Mouse (Mus musculus) left cerebral cortex, adult 18-20 months (tissue): Measurements from ENCODE around the gene Tmem100. TPM values are rescaled to one million over a fixed set of nuclear protein-coding genes. Genes with fewer than 3 reads are reported as not detected.

Experiments
- DNase-seq, 2 experiments: peaks; one replicate each; pipeline ENCODE4 v3.0.0; 2021 to 2022; ENCODE audit warnings: low spot score in 2 of 2, mixed read lengths in 1 of 2
- long read RNA-seq, 2 experiments: library from polyadenylated mRNA; stranded (forward); transcript quantifications; one replicate each; pipeline ENCODE4 v2.0.0; 2021
- total RNA-seq, 2 experiments: library from RNA; stranded (reverse); gene quantifications; 2 replicates each; pipeline ENCODE4 v1.2.3; 2021

The Tmem100 gene
- 10 to 100 TPM; 12.3 to 18.2 TPM for total RNA-seq
- long read RNA-seq, experiment 1, transcript Tmem100-201 (3 exons, 1,767 nt): major isoform, 27 of 31 reads
- long read RNA-seq, experiment 1, partial matches to known transcripts: 2 of 31 reads
- long read RNA-seq, experiment 1, other reads (novel, unspliced or antisense): 2 of 31 reads
- long read RNA-seq, experiment 2, transcript Tmem100-201 (3 exons, 1,767 nt): major isoform, 21 of 24 reads
- long read RNA-seq, experiment 2, partial matches to known transcripts: 3 of 24 reads
- long read RNA-seq, experiment 2, other reads (novel, unspliced or antisense): 0 of 24 reads

GRCm38 (mm10) chr11:90029841-90030398 lies at the start of gene Tmem100:
Gene Tmem100, plus strand, starts transcription at chr11:90030348.
- no peak for DNase-seq

- DNase-seq: no peak
Observed at GRCm38 (mm10) chr11:89982918-89983317, 47.2 kb upstream of the Tmem100 start.

- DNase-seq: no peak
Observed at GRCm38 (mm10) chr11:89984436-89984835, 45.7 kb upstream of the Tmem100 start.

DNA sequence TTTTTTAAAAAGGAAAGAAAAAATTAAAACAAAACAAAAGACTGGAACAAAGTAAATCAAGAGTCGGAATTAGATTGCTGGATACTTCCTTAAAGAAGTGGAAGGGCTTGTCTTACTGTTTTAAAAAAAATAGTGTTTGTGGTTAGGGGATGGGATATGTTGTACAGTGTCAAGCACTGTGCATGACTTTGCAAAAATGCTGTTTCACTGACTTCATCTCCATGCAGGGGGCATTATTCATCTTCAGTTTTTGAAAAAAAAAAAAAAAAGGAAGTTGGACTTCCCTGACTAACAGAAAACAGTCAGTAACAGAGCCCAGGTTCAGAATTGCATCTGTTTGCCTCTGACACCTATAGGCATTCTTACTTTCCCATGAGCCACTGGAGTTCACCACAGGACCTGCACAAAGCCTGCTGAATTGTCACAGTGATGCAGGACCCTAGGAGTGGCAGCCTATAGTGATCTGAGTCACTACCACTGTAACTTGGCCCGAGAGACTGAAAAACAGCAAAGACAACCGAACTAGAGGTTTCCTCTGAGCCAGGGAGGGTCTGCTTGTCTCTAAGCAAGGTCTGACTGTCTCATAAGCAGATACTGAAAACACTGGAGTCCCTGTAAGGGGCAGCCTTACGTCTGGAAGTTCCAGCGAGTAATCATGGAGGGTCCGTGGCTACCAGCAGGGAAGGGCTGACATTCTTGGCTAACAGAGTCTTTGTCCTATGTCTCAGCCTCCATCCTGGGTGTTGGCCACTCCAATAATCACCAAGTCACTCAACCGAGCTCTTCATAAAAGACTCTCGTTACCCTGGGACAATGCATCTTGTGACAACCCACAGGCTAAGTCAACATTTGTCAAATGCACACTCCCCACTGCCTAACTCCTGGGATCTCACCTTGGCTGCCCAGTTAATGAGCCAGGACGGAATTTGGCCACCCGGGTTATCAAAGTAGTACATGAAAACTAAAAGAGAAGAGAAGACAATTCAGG lies 44.7 kb upstream of the Tmem100 start:
- no peak for DNase-seq

- no peak for DNase-seq
Observed at GRCm38 (mm10) chr11:89986516-89986915, 43.6 kb upstream of the Tmem100 start.

DNA sequence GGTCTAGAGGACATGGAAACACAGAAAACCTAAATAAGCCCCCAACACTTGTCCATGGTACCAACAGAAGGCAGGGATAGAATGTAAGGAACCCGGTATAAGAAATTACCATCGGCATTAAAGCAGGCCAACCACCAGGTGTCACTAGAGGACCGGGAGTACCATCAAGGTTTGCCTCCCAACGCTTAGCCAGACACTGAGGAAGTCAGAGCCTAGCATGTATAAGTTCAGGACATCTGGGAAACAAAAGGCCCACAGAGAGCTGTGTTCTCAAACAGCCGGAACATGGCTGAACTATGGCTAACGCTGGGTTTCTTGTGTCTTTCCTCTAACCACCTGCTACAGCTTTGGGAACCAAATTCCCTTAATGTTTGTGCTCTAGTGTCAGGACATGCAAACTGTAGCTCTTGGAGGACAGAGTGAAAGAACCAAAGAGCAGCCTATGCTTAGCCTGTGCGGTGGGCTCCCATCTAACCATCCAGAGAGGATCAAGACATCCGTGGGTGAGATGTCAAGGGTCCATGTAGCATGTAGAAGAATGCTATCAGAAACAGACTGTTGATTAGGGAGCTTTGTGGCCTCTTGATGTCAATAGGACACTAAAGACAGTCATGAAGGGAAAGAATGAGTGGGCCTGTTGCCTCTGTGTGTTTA lies 41.1 kb upstream of the Tmem100 start:
- peak; percentile 60 to 75 for DNase-seq

DNA sequence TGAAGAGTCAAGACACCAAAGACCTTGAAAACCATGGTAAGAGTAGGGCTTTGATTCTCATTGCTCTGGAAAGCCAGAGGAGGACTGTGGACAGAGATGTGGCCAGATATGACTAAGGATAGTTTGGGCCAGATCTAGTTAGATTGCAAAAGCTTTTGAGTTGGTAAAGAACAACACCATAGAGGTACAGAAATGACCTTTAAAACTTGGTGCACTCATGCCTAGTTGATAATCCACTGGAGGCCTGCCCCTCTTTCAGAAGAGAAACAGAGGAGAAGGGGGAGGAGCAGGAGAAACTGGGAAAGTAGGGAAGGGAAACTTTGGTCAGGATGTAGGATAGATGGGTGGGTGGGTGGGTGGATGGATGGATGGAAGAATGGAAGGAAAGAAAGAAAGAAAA lies 38.5 kb upstream of the Tmem100 start:
- DNase-seq: no peak

- no peak for DNase-seq
Observed at GRCm38 (mm10) chr11:89994706-89995105, 35.4 kb upstream of the Tmem100 start.

GRCm38 (mm10) chr11:89995596-89995995 lies 34.6 kb upstream of the Tmem100 start:
- DNase-seq: no peak

DNA sequence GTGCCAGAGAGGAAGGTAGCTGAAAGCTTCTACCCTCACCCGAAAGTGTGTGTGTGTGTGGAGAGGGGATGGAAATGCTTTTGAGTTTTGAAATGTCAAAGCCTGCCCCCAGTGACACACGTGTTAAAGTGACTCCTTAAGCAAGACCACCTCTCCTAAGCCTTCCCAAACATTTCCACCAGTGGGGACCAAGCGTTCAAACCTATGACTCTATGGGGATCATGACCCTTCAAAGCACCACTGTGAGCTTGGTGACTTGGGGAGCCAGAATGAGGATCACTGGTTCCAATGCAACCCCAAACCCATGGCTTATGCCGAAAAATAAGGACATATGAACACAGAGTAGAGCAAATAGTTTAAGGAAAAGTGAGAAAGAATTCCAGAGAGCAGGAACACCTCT lies 33.7 kb upstream of the Tmem100 start:
- DNase-seq: no peak

GRCm38 (mm10) chr11:89996856-89997255 lies 33.3 kb upstream of the Tmem100 start:
- DNase-seq: no peak

DNA sequence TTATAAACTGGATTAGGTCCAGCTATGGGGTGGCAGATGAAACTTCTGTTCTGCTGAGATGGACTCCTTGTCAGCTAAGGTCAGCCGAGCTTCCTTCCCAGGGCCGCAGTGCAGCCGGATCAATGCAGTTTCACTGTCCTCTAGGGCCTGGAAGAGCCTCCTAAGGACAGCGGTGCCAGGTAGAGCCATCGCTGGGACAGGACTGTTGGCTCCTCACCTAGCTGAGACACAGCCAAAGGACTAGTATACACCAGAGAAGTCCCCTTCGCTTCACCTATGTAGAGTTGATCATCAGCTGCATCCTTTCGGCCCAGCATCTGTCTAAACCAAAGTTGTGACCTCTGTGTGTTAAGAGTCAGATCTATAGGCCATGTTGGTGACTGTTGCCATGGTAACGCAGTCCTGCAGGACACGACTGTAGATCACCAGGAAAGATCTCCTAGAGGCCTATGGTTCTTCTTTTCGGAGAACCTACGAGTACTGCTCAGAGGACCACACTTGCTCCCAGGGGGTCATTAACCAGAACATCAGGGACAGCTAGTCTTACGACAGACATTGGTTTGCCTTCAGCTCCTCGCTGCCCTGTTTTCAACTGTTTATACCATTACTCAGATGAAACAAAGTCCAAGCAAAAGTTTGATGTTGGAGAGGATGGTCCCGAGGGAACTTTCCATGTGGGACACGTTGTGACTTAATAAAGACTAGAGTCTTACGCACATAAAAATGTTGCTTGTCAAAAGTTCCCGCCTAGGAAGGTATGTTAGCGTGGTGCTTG lies 31.0 kb upstream of the Tmem100 start:
- DNase-seq: no peak

GRCm38 (mm10) chr11:90000666-90001065 lies 29.5 kb upstream of the Tmem100 start:
- no peak for DNase-seq

DNA sequence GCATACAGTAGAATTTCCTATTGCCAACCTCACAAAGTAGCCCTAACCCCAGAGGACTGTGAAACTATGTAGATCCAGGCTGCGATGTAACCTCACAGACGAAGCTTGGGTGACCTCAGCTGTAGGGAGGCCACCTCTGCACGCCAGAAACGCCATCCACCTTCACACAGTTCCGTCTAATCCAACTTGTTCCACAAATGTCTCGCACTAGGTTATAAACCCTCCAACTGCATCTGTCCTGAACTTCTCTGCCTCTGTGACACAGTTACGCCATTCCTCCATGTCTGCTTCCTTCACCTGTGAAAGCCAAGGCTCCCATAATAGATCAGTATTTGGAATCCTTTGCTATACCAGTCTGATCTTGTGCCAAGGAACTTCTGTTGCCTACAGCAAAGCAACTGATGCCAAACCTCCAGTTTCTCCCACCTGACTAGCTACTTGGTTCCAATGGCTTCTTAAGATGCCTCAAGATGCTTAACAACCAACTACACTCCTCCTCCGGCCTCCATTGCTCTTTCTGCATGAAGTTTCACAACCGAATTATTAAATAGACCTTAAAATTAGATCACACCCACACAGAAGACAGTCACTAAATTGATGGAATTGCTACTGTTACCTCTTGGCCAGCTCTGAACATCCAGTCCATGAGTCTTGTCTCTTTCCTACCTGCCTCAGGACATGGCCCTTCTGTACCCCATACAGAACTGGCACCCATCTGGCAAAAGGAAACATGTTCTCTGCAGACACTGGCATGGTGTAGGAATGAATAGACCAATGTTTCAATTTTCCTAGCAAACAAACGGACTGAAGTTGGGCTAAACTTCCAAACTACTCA lies 28.5 kb upstream of the Tmem100 start:
- DNase-seq: no peak

DNA sequence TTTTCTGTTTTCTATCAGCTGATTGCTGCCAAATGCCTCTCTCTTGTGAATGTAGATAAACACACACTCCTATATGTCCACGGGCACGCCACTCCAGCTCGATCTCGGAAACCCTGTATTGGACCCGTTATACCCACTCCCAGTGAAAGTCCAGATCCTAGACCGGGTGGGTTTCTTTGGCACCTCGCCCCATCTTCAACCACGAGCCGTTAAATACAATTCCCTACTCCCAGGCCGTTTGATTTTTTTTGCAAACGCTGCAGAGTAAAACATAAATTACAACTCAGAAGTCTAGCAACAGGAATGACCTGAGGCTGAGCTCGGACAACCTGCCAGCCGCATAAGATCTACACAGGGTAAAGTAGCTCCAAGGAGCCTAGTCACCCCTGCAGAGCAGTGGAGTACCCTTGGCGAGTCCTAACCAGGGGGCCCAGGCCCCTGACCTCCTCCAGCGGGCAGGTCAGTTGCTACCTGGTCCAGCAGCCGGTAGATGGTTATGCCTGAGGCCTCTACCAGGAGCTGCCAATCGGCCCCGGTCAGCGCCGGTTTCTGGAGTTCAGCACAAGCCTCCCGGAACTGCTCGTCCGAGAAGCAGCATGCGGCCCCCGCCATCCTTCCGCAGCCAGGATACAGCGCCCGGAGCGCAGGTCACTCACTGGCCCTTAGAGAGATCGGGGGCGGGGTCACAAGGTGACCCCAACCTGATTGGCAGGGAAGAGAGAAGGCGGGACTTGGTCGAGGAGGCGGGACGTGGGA lies 27.7 kb upstream of the Tmem100 start, which contains the start of gene Pctp:
Gene Pctp, minus strand, starts transcription at position 664 of the 756 bp plus-strand sequence.
- DNase-seq: peak in 1 of 2 experiments; percentile 25

GRCm38 (mm10) chr11:90002987-90003348 lies 27.2 kb upstream of the Tmem100 start:
- no peak for DNase-seq

- DNase-seq: no peak
Observed at GRCm38 (mm10) chr11:90003386-90003785, 26.8 kb upstream of the Tmem100 start.

GRCm38 (mm10) chr11:90006111-90006510 lies 24.0 kb upstream of the Tmem100 start:
- no peak for DNase-seq
